Mouse (Mus musculus): Measurements from ENCODE around the gene Gm10065.
"Not testable (repeated sequence)": the region's sequence is repeated elsewhere in the genome, so short reads cannot be mapped to it uniquely, and the experiment has no call there.

Gm10065 gene

DNA sequence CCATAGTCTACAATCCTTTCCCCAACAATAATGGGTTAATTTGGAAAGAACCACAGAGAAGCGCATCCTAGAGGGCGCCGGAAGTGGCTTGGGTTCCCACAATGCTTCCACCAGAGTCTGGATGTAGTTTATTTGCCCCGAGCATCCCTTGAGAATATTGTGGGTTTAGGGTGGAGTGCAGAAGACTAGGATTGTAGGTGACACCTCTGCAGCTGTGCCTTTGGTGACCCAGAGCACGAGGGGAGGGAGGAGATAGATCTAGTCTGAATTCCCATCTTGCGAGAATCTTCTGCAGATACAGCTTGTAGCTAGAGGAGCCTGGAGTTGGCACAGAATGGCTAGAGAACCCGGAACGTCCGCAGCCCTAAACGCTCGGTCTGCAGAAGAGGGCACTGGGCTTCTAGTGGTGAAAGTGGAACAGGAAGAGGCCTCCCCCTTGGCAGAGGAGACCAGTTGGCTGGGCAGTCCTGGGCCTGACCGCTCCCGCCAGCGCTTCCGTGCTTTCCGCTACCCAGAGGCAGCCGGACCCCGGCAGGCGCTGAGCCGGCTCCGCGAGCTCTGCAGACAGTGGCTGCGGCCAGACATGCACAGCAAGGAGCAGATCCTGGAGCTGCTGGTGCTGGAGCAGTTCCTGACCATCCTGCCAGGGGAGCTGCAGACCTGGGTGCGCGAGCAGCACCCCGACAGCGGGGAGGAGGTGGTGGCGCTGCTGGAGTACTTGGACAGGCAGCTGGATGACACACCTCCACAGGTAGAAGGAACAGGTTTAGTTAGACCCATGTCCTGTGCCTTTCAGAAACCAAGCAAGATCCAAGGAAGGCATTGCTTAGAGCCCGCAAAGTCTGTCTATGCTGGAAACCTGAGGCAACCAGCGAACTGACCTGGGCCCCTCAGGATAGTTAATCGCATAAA lies at the start of gene Gm10065, which contains the start of gene Zkscan4:
Gene Gm10065, minus strand, starts transcription at position 683 of the 912 bp plus-strand sequence.
Gene Zkscan4, plus strand, starts transcription at position 149 of the 912 bp plus-strand sequence.
- DNase-seq, result peak; percentile 67

DNA sequence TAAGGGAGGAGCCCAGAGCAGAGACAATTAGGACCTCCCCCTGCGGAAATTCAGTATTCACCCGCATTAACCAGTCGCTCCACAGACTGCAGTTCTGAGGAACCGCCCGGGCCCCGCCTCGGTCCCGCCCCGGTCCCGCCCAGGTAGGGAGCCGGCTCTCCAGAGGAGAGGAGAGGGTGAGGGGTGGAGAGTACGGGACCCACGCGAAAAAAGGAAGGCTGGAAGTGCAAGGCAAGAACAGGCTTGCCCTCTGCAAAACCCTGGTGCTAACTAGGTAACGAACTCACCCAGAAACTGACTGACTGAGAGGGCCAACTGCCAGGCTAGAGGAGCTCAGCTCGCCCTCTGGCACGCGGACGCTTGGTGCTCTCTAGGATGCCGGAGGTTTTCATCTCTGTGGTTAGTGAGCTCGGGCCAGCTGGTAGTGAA lies 27.0 kb upstream of the Gm10065 start:
- peak; percentile 87 for DNase-seq

DNA sequence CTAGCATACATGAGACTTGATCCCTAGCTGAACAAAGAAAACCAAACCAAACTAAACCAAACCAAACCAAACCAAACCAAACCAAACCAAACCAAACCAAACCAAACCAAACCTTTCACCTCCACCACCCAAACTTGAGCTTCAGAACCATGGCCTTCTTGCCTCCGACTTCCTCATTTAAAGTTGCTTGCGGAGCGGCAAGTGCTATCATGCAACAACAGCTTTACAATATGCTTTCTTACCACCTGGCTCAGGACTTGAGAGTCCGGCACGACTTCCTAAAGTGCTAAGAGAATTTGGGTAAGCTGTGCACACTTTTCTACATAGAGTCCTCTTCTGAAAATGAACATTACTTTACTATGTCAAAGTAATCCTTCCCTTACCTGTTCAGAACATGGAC lies 23.1 kb upstream of the Gm10065 start:
- no peak for DNase-seq

DNA sequence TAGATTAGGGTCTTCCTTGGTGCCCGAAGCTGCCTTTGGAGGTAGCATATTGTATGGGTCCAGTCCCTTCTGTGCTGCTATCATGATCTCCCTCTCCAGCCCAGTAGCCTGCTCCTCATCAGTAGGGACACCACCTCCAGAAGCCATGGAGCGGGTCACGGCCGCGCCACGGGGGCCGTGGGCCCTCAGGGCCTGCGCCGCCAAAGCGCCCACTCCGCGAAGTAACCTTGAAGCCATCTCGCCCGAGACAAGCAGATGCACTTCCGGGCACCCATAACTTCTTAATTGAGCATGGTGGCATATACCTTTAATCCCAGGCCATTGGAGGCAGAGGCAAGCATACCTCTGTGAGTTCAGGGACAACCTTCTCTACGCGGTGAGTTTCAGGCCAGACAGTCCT lies 21.9 kb upstream of the Gm10065 start, which contains the start of gene Gm11273:
Gene Gm11273, minus strand, starts transcription at position 237 of the 400 bp plus-strand sequence.
- not testable (repeated sequence) for DNase-seq

DNA sequence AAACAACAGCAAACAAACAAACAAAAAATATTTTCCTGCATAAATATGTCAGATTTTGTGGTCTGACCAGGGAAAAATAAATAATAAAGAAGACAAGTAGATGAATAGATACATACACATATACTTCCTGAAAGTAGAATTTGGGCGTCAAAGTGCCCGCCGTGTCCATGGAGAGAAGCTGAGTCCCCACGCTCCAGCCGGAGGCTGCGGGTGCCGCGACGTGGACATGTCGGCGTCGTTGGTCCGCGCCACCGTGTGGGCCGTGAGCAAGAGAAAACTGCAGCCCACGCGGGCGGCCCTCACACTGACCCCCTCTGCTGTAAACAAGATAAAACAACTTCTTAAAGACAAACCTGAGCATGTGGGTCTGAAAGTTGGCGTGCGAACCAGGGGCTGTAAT lies 15.8 kb upstream of the Gm10065 start, which contains the start of gene AK157302:
Gene AK157302, plus strand, starts transcription at position 144 of the 400 bp plus-strand sequence.
- no peak for DNase-seq

DNA sequence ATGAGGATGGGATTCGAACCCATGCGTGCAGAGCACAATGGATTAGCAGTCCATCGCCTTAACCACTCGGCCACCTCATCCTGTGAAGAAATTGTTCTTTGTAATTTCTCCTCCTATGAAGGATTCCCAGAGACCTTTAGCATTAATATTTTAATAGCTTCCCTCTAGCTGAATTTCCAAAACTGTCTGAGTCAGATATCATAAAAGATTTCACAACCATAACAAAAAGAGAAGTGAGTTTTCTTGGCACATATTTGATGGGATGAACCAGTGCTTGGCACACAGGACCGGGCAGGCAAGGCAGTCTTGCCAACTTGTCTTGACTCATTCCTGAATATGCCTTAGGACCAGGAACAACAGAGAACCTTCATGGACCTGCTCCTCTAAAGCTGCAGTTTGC lies 13.6 kb upstream of the Gm10065 start:
- no peak for DNase-seq

DNA sequence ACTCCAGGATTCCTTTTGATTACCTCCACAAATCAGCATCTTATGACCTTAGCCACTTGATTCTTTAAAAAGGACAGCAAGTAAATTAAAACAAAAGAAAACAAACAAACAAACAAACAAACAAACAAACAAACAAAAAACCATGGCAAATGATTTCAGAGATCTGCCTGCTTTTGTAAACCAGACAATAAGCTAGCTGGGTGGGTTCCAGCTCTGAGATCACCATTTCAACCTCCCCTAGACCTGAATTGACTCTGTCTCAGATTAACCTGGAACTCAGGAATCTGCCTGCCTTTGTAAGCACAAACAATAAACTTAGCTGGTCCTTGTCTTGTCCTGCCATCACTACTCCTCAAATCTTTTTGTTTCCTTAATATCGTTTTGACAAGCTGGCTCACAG lies 7.6 kb upstream of the Gm10065 start:
- no peak for DNase-seq

DNA sequence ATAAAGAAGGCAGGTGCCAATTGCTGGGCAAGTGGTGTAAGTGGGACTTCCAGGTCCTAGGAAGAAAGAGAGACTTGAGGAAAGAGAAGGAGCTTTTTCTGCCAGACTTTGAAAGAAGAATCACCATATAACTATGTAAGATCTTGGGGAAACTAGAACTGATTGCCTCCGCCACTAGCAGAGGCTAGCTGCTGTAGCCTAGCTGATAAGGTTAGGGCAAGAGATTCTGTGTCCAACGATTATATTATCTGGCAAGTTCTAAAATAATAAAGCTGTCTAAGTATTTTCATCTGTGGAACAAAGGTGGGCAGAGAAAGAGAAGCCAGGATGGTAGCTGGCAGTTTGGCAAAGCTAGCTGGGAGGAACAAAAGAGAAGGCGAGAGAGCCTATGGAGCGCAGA lies 6.8 kb downstream of the Gm10065 start:
- DNase-seq, result no peak

DNA sequence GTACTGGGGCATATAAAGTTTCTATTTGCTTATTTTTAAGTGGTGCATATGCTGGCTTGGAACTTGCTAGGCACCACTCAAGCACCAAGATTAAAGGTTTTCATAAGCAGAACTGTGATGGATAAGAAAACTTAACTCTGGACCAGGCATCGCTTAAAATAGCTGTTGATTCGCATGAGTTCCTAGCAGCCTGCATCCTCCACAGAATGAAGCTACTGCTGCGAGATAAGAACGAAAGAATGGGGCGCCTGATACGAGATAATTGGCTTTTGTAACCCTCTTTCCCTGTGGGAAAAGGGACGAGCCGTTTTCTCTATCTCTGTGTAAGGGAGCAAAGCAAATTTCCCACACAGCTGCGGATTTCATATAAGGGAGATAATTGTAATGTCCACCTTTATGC lies 10.1 kb downstream of the Gm10065 start:
- no peak for DNase-seq

DNA sequence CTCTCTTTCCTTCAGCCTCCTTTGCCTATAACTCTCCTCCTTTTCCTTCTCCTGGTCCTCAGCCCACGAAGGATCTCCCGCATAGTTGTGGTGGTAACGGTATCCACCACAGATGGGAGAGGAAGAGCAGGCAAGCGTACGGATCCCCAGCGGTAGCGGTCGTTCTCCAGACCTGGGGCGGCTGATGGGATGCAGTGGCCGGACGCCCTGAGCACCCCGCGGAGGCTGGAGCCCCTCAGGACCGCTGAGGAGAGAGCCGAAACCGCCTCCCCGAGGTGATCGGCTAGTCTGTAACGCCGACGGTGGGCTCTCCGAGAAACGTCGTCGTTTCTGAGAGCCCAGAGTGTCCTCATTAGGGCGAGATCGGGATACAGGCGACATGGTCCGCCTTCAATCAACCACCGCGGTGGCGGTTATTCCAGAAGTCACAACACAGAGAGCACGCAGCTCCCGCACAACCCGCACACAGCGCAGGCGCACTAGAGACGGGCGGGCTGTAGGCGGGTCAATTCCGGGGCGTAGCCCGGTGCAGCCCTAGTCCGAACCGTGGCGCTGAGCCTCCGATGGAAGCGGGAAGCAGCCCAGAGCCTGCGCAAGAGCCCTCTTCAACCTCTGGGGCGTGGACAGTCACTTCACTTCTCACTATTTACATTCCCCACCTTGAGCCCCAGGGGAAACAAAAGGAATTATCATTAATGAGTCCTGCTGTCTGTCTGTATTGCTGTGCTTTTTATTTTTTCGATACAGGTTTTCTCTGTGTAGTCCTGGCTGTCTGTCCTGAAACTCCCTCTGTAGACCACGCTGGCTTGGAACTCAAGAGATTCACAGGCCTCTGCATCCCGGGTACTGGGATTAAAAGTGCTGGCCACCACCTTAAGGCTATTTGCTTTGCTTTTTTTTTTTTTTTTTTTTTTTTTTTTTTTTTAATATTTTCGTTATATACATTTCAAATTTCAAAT lies 10.9 kb downstream of the Gm10065 start, which contains the start of gene Nkapl:
Gene Nkapl, minus strand, starts transcription at position 449 of the 959 bp plus-strand sequence.
- DNase-seq, result peak; percentile 86

DNA sequence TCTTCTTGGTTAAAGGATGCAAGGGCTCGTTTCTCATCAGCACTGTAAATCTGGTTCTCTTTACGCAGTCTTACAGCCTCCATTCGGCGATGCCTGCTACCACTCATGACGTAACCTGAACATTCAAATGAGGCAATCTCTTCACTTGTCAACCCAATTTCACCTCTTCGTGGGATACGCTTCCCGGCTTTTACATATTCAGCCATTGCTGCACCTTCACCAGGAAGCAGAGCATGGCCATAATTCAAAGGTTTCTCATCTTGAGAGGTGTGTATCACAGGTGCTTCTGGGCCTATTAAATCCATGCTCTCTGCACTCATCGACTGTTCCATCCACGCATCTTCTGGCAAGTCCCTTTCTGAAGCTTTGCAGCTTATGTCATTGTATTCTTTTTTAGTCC lies 11.9 kb downstream of the Gm10065 start:
- DNase-seq, result no peak

DNA sequence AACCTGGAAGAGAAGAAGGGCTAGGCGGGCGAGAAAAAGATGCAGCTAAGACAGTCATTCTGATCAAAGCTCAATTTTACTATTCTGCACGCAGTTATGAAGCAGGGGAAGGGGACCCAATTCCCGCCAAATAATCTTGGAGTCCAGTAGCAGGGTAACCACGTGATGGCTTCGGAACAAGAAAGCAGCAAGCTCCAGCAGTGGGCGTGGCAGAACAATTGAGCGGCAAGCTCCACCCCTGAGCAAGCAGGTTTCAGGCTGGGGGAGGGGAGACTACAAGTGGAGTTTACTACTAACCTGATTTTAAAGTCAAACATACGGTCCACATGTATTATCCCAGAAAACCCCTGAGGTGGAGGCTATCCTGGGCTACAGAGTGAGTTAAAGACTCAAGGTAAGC lies 16.7 kb downstream of the Gm10065 start:
- DNase-seq, result not testable (repeated sequence)

DNA sequence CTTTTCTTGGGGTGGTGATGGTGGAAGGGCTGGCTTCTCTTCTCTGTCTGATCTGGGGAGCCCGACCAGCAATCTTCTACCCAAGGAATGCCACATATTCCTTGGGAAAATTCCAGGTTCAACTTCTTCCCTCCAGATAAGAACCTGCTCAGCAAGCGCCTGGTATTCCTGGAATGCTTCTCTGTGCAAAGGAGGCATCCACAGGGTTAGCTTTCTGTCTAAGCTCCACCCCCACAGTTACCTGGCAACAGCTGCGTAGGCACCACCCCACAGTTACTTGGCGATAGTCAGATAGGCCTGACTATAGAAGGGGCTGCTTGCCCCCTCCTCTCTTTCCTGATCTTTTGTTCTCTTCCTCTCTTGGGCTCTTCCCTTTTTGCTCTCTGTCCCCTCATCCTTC lies 22.9 kb downstream of the Gm10065 start:
- no peak for DNase-seq

DNA sequence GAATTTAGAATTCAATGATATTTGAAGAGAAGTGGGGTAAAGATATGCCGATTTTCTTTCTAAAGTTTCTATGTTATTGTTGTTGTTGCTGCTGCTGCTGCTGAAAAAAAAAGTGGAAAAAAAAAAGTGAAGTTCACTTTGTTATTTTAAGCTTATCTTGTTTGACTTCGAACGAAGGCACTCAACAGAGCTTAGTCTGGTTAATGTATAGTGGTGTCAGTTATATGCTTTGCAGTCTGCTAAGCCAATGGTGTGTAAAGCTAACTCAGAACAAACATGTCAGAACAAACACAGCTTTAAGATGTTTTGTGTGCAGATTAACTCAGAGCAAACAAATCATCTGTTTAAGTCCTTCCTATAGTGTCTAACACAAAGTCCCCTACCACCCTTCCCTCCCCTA lies 25.1 kb downstream of the Gm10065 start:
- no peak for DNase-seq

DNA sequence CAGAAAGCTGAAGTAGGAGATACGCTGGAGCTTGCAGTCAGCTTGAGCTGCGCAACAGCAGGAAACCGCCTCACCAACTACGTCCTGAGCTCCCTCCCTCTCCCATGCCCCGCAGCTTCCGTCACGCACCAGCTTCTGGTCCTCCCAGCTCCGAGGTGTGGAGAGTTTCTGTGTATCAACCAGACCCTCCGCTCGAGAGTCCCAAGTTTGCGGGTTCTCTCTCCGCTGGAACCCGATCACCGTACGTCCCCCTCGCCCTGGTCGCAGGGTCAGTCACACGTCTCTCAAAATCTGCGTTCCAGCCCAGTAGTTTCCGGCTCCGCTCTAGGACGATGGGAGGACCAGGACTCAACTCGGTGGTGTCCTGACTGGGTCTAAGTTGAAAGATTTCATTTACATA lies 25.8 kb downstream of the Gm10065 start, which contains the start of gene Zscan26:
Gene Zscan26, minus strand, starts transcription at position 282 of the 400 bp plus-strand sequence.
- peak; percentile 88 for DNase-seq

DNA sequence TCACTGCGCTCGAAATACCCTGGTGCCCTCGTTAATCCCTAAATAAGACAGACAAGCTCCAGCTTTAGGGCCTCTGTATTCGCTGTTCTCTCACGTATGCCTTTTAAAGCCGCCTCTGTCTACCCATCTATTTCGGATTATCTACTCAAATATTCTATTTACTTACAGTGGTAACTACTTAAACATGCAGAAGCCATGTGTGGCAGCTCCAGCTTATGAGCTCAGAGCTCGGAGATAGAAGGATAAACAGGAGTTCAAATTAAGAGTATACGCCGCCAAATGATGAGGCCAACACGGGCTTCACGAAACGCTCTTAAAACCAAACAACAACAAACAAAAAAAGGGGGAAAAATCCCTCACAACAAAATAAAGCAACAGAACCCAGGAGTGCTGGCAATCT lies 26.2 kb downstream of the Gm10065 start:
- DNase-seq, result no peak

DNA sequence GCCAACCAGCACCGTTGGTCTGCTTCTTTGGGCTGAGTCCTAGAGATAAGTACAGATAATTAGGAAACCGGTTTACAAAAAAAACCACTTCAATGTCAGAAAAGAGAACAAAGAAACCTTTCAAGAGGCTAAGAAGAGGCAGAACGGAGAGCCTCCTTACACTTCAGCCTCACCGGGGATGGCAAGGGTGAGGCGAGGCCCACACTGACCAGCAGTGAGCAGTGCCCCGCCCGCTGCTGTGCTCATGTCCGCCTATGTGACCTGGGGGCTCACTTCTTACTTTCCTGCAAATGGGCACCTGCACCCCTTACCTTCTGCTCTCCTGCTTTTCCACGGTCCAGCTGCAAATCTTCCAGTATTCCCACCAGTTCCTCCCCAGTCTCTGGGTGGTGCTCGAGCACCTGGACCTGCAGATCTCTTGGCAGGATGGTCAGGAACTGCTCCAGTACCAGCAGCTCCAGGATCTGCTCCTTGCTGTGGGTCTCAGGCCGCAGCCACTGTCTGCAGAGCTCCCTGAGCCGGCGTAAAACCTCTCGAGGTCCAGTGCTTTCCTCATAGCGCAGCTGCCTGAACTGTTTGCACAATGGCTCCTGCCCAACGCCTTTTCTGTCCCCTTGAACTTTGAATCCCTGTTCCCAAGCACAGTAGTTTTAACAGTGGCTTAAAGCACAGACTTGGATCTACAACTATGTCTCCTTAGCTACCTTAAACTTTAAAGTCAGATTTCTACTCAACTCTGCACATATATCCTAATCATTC lies 31.2 kb downstream of the Gm10065 start:
- no peak for DNase-seq

DNA sequence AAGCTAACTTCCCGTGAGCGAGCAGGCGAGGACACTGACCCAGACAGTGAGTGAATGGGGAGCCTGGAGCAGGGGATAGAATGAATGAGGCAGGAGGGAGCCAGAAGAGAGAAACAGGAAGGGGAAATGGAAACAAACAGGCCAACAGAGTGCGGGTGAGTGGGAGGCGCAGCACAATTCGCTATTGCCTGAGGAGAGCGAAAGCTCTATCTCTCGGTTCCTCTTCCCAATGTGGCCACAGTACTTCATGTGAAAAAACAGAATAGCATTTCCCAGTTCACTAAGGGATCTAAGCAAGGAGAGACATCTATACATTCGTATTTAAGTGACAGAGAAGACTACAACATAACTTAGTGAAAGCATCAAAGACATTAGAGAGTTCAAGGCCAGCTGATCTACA lies 32.4 kb downstream of the Gm10065 start:
- DNase-seq, result no peak

DNA sequence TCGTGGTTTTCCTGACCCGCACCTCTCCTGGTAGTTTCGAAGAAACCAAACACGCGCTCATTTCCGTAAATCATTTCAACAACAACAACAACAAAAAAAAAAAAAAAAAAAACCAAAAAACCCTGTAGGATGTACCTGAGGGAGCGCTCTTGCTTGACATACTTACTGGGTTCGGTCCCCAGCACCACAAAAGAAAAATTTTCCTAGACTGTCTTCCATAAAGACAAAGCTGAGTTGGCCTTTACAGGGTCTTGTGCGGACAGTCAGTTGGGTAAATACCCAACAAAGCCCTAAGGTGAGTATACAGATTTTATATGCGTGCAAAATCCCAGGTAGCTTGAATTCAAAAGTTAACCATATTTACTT lies 38.1 kb downstream of the Gm10065 start:
- no peak for DNase-seq

DNA sequence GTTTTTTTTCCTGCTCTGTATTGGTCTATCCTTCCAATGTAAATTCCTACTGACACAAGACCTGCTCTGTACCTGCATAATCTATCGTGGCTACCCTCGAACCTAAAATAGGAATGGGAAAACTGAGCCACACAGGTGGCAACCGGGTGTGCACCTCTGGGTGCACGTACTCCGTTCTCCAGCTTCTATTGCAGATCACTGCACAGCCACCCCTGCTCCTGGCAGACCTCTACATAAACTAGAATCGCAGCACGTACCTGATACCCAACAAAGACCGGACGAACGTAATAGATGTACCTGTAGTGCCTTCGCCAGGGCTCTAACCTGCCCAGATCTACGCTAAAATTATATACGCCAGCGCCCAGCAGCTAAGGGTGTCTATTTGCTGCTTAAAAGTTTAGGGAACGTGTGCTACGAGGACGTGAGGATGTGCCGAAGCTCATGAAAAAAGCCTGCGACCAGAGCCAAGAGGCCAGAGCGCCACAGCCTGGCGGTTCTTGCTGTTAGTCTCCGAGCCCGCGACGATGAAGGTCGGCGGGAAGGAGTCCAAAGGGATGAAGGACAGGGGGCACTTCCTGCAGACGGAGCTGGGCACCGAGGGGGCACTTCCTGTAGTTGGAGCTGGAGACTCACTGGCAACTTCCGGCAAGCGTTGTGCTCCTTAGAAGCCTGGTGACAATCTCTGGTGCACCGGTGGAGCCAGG lies 38.6 kb downstream of the Gm10065 start, which contains the start of gene Pgbd1:
Gene Pgbd1, minus strand, starts transcription at position 556 of the 704 bp plus-strand sequence.
- peak; percentile 68 for DNase-seq

DNA sequence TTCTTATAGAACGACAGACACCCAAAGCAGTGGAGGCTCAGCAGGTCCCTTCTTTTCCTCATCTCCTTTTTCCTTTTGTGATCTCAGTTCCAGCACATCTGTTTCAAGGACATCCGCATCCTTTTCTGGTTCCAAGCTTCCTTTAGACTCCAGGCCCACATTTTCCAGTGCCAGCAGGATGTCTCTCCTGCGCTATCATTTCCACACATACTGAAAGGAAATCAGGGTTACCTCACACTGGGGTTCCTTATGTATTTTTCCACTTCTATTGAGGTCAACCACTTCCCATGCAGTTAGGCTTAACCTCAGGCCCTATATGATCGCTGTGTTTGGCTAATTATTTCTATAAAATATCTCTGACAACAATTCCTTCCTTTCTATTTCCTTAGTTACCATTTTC lies 43.8 kb downstream of the Gm10065 start:
- no peak for DNase-seq

All from kidney, adult 18-20 months (tissue).